Mouse (Mus musculus): ENCODE data around the gene Gp1ba. TPM values are rescaled to one million over a fixed set of nuclear protein-coding genes. Genes with fewer than 3 reads are reported as not detected.
A peak's percentile ranks its signal among the peaks of the same experiment; 100 is the strongest.

Gene Gp1ba
- total RNA-seq, 2 experiments from 2014 or later = not detected

DNA sequence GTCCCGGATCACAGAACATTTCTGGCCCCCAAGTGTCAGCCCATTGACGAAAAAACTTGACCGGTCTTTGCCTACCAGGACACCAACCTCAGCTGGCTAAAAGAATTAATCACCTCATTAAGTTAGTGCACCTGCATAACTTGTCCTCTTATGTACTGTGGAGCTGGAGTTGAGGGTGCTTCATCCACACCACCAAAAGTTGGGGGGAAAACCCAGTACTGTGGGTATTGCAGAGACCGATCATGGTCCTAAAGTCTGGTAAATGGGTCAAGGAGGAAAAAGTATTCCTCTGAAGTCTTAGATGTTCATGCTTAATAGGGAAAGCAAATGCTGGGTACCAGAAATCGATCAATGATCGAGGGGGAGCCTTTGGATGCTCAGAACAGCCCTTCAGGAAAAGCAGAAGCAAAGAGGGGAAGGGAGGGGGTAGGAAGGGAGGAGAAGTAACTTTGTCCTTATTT lies 14.0 kb downstream of the Gp1ba start:
- DNase-seq (ENCODE audit: low spot score in 2 of 2) = no peak

DNA sequence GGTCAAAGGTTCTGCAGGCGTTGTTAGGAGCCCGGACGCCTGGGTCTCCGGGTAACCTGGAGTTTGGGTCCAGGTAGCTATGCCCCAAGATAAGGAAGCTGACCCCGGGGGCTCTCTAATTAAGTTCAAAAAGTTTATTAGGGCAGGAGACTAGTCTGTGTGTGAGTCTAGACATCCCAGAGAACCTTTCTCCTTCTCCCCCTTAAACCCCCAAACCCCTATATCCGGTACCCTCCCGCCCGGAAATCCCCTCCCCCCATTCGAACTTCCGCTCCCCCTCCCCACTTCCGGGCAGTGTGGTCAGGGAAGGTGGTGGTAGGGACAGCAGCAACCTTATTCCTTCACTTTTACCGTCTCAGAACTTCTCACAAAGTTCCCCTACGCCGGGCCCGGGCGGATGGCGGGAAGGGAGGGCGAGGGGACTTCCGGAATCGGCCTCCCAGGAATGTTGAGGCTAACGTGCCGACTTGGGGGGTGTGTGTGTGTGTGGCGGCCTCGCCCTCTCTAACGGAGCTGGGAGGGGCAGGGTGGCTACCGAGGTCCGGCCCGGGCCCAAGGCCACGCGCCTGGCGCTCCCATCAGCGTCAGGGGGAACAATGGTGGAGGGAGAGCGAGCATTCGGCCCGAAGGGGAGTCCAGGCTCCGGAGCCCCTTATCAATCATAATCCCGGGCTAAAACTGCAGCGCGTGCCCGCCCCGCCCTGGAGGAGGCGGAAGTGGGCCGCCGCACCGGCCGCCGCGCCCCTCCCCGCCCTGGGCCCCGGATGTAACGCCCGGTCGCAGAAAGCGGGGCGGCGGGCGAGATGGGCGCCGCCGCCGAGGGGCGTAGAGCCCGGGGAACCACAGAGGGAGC lies 14.6 kb downstream of the Gp1ba start:
- no peak for DNase-seq (ENCODE audit: low spot score in 2 of 2)

DNA sequence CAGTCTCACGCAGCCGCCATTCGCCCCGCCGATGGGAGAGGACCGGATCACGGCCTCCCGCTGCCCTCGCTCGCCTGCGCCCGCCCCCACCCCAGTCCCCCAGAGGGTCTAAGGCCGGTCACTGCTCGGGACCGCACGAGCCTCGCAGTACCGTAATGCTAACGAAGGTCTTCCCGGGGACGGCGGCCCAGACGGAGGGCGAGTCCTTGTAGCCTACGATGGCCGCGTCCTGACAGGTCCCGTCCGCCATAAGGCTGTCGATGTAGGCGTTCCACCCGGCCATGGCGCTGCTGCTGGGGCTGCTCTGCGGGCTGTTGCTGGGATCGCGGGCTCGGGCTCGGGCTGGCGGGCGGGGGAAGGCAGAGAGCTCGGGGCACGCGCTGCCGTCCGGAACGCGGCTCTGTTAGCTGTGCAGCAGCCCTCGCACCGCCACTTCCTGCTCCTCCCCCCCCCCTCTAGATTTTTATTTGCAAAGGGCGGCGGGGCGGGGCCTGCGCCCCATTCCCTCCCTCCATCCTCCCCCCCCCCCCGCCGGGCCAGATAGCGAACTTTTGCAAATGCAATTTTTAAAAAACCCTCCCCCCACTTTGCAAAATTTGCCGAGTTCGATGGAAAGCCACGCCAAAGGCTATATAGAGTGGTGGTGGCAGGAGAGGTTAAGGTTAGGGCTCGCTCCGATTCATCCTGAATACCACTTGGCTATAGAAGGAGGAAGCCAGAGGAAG lies 15.4 kb downstream of the Gp1ba start, which contains the start of gene Pfn1:
TSS of gene Pfn1 (minus strand) at position 447 of the 725 bp plus-strand sequence.
- peak; percentile 52 to 79 for DNase-seq (ENCODE audit: low spot score in 2 of 2)

DNA sequence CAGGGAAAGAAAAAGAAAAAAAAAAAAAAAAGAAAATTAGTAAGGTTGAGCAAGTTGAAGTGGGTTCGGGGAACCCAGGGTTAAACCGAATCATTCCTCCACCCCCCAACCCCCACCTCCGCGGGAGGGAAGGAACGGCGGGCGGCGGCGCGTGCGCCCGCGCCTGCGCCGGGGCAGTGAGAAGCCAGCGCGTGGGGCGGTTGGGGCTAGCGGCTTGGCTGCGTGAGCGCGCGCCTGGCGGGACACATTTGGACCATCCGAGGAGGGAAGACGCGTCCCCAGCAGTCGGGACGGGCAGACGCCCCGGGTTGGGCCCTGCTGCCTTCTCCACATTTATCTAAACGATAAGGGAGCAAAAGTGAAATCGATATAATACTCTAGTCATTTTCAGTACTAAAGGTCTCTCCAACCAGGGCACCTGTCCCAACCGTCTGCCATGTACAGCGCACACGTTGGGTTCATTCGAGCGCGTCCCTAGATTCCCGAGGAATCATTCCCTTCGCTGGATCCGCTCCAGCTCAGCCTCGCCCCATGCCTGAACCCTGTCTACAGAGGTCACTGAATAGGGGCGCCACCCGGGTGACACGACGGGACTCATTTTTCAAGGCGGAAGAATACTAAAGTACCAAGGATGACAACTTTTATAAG lies 16.1 kb downstream of the Gp1ba start:
- DNase-seq (ENCODE audit: low spot score in 2 of 2) = peak in 1 of 2 experiments; percentile 72

DNA sequence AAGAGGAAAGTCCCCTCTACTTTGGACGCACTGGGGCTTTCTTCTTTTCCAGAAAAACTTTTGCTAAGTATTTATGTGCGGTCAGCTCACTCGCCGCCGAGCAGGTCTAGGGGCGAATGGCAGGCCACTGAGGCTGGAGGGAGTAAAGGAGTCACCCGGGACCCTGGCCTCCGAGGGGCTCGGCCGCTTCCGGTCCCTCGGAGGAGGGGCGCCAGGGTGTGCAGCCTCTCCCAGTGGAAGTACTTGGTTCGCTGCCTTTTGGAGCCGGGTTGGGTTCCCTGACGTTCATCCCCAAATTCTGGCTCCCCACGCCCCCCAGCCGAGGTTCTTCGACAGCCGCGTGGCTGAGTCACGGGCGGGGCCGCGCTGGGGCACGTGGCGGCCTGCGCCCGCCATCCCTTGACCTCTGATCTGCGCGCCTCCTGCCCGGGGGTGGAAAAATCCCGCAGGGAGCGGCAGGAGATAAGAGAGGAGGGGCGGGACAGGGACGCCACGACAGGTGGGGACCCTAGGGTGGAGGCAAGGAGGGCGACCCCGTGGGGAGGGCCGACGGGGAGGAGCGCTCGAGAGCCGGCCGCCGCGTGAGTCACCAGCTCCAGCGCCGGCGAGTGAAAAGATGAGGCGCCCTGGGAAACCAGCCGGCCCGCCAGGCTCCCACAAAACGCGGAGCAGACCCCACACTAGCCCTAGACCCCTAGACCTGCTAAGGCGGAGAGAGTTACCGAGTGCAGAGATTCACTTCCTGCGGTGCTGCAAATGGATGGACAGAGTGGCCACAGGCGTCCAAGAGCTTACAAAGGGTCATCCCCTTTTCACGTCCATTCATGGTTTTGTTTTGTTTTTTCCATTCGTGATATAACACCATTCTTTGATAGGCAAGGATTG lies 16.9 kb downstream of the Gp1ba start:
- DNase-seq (ENCODE audit: low spot score in 2 of 2) = no peak

DNA sequence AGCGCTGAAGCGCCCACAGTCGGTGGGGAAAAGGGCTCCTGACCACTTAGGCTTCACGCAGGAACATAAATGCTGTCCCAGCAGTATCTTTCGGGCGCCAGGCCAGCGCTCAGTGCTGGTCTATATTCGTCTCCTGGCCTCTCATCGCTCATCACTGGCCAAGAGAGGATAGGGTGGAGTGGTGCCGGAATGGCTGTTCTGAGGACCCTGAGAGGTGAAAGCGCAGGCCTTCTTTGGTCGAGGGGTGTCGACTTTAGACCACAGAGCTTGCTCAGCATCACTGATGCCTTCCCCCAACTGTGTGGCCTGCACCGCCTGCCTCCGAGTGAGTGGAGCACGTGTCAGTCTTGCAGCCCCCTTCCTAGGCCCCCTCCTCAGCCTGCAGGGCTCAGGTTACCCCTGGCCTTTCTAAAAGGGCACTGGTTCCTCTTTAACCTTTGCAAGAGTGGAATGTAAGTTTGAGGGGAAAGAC lies 17.6 kb downstream of the Gp1ba start:
- no peak for DNase-seq (ENCODE audit: low spot score in 2 of 2)

DNA sequence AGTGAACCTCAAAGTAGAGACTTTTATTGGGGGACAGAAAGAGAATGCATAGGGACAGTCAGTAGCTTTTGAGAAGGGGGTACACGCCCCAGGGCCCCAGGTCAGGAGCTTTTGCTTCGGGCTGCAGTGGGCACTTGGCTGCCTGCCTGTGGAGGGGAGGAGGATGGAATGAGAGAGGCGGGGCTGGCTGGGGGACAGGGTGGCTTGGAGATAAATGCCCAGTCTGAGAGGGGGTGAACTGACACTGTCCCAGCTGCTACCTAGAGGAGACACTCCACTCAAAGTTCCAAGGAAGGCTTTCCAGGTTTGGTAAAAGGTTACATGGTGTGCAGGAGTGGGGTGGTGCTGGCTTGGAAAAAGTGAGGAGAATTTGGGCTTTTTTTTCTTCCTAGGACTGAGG lies 18.0 kb downstream of the Gp1ba start, which contains the start of gene Eno3:
TSS of gene Eno3 (plus strand) at position 239 of the 400 bp plus-strand sequence.
- no peak for DNase-seq (ENCODE audit: low spot score in 2 of 2)

DNA sequence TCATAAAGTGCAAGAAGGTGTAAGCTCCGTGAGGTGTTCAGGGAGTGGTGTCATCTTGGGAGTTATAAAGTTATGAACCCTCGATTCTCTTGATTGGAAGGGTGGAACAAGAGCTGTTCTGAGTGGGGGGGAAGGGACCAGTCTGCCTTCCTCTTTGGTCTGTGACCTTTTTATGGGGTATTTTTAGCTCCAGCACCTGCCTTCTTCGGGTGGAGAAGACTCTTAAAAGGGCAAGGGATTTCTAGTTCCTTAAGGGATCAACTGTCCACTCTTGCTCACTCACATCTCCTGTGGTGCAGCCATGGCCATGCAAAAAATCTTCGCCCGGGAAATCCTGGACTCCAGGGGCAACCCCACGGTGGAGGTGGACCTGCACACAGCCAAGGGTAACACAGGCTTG lies 18.7 kb downstream of the Gp1ba start:
- DNase-seq (ENCODE audit: low spot score in 2 of 2) = no peak

DNA sequence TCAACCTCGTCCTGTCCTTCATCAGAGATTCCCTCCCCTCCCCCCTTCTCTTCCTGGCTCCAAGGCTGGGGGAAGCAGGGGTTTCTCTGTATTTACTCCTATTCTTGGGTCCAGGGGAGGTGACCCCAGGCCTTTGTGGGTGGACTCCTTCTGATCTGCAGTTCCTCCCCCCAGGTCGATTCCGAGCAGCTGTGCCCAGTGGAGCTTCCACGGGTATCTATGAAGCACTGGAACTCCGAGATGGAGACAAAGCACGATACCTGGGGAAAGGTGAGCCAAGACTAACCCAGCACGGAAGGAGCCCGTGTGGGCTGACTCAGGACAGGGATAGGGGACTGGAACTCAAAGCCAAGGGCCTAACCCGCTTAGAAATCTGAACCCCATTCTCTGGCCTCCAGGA lies 19.1 kb downstream of the Gp1ba start:
- DNase-seq (ENCODE audit: low spot score in 2 of 2) = no peak

DNA sequence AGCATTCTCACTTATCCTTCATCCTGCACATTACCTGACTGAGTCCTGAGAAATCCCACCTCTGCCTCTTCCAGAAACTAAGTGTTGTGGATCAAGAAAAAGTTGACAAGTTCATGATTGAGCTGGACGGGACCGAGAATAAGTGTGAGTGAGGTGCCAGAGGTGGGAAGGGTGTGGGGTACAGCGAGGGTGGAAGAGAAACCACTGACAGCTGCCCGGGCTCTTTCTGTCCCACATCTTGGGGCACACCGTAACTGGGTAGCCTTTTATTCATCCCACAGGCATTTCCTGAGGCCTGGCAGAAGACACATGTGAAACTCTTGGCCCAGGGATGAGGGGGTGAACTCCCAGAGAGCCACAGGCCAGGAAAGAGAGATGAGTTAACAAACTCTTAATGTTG lies 19.6 kb downstream of the Gp1ba start:
- no peak for DNase-seq (ENCODE audit: low spot score in 2 of 2)

DNA sequence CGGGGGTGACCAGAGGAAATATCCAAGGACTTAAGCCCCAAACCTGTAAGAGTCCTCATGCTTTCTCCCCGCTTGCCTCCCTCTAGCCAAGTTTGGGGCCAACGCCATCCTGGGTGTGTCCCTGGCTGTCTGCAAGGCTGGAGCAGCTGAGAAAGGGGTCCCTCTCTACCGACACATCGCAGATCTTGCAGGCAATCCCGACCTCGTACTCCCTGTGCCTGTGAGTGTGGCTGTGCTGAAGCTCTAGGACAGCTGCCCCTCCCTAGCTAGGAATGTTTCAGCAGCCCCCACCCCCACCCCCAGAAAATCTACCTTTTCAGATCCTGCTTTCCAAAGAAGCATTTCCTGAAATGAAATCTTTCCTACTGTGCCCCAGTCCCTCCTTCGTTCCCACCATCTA lies 20.0 kb downstream of the Gp1ba start:
- no peak for DNase-seq (ENCODE audit: low spot score in 2 of 2)

DNA sequence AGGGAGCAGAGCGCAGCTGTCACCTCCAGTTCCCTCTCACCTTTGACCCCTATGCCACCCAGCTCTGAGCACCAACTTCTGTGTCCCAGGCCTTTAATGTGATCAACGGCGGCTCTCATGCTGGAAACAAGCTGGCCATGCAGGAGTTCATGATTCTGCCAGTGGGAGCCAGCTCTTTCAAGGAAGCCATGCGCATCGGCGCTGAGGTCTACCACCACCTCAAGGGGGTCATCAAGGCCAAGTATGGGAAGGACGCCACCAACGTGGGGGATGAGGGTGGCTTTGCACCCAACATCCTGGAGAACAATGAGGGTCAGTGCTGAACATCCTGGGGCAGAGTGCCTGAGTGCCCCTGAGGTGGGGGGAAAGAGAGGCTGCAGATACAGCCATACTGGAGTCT lies 21.6 kb downstream of the Gp1ba start:
- no peak for DNase-seq (ENCODE audit: low spot score in 2 of 2)

DNA sequence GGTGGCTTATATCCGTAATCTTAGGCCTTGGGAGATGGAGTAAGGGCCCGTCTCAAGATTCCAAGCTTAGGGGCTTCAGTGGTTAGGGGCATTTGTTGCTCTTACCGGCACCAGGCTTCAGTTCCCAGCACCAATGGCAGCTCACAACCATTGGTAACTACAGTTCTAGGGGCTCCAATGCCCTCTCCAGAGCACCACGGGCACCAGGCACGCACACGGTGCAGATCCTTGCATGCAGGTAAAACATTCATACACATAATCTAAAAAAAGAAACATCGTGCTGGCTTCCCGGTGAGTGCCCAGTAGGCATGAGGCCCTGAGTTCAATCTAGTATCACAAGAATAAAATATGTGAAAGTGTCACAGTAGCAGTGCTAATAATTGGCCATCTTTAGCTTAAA lies 24.2 kb downstream of the Gp1ba start:
- DNase-seq (ENCODE audit: low spot score in 2 of 2) = no peak

DNA sequence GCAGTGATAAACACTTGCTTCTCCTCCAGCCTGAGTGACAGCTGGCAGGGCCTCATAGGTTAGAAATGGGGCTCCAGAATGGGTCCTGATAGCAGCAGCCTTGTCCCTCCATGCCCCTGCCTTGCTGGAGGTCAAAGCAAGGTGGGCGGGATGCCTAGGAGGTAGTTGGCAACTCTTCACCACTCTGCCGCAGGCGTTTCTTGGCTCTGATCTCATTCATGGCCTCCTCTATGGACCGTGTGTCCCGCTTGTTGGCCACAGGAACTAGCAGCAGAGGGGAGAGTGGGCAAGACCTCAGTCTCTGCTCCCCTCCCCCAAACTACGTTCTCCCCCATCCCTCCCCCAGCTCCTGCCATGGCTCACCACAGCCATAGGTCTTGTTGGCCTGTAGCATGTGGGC lies 25.0 kb downstream of the Gp1ba start:
- DNase-seq (ENCODE audit: low spot score in 2 of 2) = no peak

DNA sequence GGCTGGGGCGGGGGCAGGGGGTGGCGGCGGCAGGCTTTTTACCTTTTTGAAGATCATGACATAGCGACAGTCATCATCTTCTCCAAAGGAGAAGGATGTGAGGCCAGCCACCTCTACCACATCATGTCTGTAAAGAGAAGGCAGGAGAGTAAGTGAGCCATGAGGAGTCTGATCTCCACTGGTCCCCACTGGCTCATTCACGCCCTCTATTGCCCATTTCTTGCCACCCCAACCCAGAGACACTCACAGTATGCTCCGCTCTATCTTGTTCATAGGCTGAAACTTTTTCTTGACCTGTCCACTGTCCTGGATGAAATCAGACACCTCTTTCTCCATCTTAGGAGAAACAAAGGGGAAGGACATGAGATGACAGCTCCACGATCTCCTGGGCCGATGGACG lies 25.8 kb downstream of the Gp1ba start:
- no peak for DNase-seq (ENCODE audit: low spot score in 2 of 2)

DNA sequence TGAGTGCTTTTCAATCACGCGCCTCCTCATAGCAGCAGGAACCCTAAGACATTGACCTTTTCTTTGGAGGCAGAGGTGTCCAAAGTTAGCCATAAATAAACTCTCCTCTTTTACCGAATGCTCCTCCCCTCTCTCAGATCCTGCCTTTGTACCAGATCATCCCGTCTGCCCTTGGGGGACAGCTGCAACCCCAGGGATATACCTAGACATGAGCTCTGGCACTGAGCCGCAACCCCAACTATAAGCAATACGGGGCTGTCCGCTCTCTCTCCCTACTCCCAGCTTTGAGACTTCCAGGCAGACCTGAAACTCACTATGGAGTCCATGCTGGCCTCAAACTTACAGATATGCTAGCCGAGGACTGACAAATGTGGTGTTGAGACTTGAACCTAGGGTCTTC lies 27.8 kb downstream of the Gp1ba start:
- DNase-seq (ENCODE audit: low spot score in 2 of 2) = no peak

DNA sequence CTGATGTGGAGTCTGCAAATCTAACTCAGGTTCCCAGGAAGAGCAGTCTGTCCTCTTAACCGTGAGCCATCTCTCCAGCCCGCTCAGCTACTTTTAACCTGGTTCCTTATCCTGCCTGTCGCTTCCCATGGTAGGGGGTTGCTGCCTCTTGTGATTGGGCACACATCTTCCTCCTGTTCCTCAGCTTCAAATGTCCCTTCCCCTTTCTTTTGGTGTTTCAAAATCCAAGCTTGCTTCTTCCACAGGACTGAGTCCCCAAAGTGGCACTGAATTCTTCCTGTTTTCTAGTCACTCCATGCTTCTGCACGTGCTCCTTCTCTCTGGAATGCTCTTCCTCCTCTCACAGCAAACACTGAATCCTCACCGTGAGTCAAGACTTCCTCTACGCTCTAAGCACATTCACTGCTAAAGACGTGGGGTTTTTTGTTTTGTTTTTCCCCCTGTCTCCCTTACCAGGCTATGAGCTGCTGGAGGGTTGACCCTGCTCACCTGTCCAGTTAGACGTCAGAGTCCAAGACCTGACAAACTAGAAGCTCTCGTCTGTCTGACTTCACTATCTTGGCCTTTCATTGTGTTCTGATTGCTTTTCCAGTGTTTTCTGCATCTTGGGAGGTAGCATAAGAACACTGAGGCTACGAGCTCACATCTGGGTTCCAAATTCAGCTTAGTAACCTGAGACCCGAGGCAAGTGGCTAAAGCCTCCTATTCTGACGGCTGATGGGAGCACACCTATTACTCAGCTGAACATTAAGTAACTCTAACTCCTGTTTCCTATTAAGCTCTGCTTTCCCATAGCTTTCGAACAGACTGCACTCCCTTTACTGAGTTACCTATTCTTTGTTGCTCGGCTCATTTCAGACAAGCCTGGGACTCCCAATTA lies 28.6 kb downstream of the Gp1ba start:
- no peak for DNase-seq (ENCODE audit: low spot score in 2 of 2)

DNA sequence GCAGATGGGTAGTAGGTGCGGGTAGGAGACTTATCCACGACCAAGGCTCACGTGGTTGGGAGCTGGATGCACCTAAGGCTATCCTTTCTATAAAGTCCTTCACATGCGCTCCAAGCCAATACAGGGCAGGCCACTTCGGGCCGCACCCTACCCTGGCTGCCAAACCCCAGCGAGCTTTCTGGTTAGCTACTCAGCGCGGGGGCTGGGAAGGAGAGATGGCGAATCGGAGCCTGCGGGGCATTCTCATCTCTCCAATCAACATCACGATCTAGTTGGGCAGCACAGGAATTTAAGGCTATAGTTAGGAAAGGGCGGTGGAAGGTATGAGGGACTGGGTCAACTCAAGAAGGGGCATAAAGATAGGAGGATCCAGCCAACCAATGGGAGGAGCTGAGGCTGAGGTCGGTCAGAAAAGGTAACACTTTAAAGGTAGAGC lies 29.4 kb downstream of the Gp1ba start:
- DNase-seq (ENCODE audit: low spot score in 2 of 2) = no peak

DNA sequence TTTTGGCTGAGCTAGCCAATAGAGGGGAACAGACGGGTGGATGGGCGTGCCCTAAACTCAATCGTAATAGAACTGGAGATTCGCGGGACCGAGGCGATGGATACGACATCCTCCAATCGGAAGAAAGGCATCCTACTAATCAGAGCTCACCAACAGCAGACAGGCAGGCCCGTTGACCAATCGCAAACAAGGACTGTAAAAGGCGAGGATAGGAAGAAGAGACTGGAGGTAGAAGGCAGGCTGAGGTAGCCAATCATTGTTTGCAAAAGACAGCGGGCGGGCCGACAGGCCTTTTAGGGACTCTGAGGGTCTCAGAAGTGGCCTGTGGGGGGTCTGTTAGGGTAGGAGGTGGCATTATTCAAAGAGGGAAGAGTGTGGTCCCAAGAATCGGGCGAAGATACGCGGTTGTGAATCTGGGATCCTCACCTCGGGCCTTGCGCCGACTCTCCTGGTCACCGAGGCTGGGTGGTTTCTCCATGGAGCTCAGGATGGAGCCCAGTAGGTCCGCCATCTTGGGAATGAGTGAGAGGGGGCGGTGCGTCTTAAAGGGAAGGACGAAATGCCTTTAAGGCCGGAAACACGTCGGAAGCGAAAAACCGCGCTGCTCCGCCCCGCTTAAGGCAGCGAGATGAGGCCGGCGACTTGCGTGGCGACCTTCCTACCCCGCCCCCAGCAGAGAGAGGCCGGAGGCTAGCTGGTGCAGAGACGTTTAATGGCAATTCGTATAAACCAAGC lies 30.0 kb downstream of the Gp1ba start, which contains the start of gene Spag7:
TSS of gene Spag7 (minus strand) at position 646 of the 735 bp plus-strand sequence.
- DNase-seq (ENCODE audit: low spot score in 2 of 2) = peak; percentile 98 to 99
